Mouse (Mus musculus) adrenal gland, postnatal 4 days (tissue): ENCODE results near the gene Lamb2. TPM values are rescaled to one million over a fixed set of nuclear protein-coding genes. Genes with fewer than 3 reads are reported as not detected.

Experiments
- DNase-seq, 2 experiments: peaks; one replicate each; pipeline ENCODE4 v3.0.0; 2021 to 2022; ENCODE audit warnings: low spot score in 2 of 2, mixed read lengths in 2 of 2
- long read RNA-seq, 2 experiments: library from polyadenylated mRNA; stranded (forward); transcript quantifications; one replicate each; pipeline ENCODE4 v2.0.0; 2021
- total RNA-seq, 2 experiments: library from RNA; stranded (reverse); gene quantifications; 2 replicates each; pipeline ENCODE4 v1.2.3; 2021

Lamb2 gene
- total RNA-seq = 100 to 1,000 TPM; 136 to 153 TPM
- long read RNA-seq, experiment 1, full-length matches to known transcripts = 19 of 56 reads
- long read RNA-seq, experiment 1, partial matches to known transcripts = 25 of 56 reads
- long read RNA-seq, experiment 1, other reads (novel, unspliced or antisense) = 12 of 56 reads
- long read RNA-seq, experiment 2, full-length matches to known transcripts = 42 of 130 reads
- long read RNA-seq, experiment 2, partial matches to known transcripts = 72 of 130 reads
- long read RNA-seq, experiment 2, other reads (novel, unspliced or antisense) = 16 of 130 reads

DNA sequence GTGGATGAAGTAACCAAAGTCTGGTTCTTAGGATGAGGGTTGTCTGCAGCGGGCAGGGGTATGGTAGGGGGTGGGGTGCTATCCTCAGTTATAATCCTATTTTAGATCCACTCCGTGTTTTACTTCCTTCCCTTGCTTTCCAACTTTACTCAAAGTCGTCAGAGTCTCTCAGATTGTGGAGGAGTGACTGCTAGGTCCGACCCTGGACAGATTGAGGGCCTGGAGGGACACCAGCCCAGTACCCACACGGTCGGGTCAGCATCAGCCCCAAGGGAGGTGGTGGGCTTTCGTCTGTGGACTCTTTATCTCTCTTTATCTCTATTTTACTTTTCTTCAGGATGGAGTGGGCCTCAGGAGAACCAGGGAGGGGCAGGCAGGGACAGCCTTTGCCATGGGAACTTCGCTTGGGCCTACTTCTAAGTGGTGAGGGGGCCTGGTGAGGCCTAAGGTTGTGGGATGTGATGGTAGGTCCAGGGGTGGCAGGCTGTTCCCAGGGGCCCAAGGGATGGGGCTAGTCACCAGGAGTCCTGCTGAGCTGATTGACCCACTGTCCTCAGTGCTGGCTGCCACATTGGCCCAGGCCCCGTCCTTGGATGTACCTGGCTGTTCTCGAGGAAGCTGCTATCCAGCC, at the start of gene Lamb2:
Gene Lamb2, plus strand, starts transcription at position 16 of the 631 bp plus-strand sequence.
- no peak for DNase-seq

DNA sequence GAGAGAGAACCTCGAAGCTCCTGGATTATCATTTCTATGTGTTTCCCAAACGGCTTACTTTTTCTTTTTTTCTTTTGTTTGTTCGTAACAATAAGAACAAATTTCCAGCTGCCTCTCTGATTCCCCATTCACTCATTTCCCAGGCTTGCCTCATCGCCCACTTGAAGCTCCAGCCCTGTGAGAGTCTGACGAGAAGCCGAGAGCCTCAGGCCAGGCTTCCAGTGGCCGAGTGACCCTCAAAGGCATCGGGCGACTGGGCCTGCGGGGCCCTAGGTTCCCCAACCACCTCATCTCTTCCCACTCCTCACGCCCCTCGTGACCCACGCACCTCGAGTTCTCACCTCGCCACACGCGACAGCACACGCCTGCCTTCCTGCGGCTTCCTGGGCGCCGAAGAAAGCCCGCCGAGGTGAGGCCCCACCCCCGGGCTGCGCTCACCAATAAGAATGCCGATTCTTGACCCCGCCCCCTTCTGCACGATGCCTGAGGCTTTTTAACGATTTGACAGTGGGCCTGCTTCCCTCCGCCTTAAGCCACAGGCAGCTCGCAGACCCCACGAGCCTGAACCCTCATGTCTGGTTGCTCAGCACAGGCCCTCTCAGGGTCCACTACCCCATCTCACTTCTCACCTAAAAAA, 48.0 kb upstream of the Lamb2 start:
- no peak for DNase-seq

DNA sequence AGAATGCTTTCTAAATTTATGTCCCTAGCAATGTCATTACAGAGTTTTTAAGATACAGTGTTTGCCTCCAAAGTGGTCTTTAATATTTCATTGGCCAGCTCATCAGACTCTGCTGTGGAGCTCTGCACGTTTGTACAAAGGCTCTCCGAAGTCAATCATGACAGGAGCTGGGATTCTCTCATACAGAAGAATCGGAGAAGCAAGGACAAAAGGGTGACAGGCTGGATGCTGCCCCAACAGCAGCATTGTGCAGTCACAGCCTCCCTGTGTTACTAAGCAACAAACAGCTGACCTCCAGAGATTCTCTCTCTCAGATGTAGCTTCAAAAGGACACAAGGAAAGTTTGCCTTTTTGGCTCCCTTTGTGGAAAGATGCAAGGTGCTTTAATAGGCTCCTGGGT, 43.4 kb upstream of the Lamb2 start, which contains the start of gene BC048562:
Gene BC048562, plus strand, starts transcription at position 301 of the 400 bp plus-strand sequence.
- no peak for DNase-seq

DNA sequence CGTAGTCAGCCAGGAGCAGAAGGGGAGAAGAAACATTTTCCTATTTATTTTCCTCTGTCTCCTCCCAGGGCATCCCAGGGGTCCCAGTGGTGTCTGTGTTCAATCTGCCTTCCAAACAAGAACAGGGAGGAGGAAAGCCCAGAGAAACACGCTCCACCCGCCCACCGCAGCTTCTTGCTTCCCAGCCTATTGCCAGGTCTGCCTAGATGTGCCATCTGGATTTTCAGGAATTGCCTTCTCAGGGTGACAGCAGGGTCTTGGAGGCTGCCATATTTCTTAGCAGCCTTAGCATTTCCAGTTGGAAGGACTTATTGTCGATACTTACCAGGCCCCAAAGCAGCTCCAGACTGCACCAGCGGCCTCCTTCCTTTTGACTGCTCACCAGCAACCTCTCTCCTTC, 40.4 kb upstream of the Lamb2 start:
- no peak for DNase-seq

DNA sequence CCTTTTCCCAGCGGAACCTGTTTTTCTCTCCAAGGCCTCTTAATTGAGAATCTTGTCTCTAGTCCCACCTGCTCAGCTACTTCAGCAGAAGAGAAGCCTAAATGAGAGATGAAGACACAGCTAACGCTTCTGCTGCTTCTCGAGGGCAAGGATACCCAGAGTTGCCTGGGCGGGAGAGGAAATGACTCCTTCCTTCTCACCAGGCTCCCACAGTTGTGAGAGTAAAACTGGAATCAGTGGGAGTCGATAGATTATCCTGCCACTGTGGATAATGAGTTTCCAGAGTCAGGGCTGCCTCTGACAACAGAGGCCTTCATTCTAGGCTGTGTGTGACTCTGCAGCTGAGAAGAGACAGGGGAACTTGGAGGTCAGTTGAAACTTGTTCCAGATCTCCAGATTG, 39.1 kb upstream of the Lamb2 start:
- DNase-seq = no peak

DNA sequence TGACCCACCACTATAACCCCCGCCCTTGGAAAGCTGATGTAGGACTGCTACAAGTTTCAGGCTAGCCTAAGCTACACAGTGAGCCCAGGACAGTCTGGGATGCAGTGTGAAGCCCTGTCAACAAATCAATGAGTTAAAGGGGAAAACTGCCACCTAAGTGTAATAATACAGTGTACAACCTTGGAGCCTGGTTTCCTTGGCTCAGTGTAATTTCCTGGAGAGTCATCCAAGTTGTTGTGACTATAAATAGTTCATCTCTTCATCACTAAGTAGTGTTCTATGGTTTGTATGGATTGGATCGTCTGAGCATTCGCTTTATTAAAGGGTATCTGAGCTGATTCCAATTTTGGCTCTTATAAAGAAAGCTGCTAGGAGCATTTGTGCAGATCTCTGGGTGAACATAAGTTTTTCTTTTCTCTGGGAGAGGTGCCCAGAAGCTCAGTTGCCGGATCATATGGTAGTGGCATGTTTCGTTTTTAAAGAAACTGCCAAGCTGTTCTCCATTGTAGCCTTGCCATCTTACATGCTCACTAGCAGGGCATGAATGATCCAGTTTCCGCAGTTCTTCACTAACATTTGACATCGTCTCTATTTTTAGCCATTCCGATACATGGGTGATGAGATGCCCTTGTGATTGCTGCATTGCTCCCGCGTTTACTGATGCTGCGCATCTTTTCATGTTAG, 38.2 kb upstream of the Lamb2 start:
- no peak for DNase-seq

DNA sequence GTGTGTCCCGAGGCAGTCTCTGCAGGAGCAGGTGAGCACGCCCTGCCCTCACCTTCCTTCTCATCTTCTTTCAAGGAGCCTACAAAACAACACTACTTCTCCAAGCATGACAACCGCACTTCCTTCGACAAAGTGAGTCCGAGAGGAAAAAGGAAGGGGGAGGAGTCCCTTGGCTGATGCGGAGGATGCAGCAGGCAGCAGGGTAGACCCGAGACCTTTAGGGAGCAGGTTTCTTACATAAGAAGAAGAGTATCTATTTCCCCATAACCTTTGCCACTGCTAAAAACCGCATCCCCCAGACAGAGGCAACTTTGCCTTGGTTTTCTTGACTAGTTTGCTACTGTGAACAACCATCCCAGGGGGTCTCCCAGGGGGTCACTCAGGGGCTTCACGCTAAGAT, 34.4 kb upstream of the Lamb2 start:
- no peak for DNase-seq

DNA sequence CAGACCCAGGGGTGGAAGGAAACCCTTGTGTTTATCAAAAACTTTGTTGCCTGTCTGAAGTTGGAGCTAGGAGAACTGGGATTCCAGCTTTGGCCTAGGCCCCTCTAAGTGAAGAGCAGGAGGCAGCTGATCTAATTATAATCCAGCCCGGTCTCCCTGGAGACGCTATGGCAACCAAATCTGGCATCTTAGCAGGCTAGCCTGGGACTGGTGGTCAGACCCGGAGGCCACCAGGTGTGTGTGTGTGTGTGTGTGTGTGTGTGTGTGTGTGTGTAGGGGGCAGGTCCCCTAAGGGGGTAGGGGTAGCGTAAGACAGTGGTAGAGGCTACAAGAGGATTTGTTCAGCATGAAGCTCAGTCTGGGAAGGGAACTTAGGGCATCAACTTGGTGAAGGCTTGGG, 29.7 kb upstream of the Lamb2 start:
- DNase-seq = no peak

DNA sequence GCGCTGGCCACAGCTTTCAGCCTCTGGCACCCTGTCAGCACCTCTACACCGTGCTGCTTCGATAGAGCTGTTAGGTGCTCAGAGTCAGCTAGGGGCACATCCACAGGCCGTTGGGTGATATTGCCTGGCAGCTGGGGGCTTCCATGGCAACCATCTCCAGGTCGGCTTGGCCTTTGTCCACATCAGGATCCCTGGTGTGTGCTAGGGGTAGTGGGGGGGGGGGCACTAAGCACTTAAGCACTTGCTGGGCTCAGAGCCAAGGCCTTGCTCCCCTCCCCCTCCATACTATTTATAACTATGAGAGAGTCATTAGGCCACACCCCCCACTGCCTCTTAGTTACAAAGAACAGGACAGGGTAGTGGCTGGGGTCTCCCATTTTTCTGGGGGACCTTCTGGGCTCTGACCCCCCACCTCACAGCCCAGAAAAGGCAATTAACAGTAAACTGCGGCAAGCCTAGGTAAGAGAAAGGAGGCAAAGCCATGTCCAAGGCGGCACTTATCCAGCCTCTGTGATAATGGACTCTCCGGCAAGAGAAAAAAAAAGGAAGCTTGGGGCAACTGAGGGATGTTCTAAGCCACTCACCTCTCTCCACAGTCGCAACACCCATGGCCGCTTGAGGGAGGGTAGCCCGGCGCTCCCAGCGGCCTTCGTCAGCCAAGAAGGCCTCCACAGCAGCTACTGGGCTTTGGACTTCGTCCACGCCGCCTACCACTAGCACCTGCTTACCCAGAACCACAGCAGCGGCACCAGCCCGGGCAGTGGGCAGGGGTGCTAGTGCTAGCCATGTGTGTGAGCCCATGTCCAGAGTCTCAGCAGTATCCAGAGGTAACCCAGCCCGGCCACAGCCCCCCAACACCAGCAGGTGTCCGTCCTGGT, 29.0 kb upstream of the Lamb2 start:
- no peak for DNase-seq

DNA sequence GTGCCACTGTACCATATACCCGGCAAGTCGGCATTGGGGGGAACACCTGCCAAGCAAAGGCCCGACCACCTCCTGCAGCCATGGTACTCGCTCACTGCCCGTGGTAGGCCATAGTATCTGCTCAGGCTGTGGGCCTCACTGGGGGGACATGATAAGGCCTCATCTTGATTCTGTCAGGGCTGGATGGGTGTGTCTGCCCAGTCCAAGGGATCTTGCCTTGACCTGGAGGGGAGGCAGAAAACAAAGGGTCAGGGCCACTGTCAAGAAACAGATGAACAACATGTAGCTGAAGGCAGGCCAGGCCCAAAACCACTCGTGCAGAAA, 28.4 kb upstream of the Lamb2 start:
- DNase-seq = no peak

DNA sequence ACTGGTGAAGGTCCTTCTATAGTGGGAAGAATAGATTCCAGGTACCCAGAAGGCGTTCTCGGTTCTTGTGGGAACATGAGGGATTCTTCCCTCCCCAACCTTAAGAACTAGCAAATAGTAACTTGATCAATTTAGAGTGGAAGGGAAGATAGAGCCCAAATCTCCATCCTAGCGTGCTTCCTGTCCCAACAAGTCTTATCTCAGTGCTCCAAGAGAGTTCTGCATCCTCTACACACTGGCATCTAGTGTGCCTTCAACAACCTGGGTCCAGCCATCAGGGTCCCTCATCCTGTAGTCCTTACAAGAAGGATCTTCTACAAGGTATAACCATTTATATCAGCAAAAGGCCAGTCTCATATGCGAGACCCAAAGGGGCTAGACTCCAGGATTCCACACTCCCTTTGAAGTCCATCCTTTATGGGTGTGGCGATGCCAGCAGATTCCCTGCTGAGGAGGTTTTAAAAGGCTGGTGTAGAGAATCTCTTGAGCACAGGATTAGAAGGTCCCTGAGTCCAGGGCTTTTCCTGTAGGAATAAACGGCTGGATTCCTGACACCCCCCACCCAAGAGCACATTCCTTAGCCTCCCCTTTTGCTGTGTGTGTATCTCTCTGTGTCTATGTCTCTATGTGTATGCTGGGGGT, 27.9 kb upstream of the Lamb2 start:
- DNase-seq = no peak

DNA sequence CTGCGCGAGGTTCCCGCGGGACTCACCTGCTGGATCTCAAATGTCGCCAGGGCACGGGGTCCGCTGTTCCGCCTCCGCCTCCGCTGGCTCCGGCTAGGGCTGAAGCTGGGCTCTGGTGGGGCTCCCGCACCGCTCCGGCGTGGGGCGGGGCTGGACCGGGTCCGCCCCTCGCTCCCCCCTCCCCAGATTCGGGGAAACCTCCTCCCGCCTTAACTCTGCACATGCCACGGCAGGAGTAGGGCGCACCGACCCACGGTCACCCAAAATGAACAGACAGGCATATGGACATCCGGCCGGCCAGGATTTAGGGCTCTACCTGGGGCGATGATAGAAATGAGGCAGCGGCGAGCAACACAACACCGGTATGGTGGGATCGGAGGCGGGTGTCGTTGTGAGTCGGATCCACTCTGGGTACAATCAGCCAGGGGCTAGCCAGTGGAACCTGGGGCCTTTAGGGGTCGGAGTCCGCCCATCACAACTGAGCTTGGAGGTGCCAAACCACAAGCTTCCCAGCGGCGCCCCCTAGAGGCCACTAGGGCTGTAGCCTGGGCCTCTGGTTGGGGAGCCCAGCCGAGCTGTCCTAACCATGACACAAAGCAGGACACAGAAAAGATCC, 27.1 kb upstream of the Lamb2 start:
- DNase-seq = peak; percentile 79 to 87

DNA sequence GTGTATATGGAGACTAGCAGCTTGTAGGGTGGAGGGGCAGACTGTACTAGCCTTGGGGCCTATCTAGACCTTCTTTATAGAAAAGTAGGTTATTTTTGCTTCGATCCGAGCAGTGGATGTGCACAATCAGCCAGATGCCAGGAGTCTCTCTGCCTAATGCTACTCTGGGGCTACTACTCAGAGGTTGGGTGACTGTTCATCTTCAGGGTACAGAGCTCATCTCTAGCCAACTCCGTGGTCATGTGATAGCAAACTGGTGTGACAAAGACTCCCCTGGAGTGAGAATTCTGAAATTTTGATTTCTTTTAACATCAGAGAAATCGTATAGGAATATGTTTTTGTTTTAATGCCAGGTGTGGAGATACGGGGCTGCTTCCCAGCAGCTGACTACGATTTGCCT, 26.6 kb upstream of the Lamb2 start:
- no peak for DNase-seq

DNA sequence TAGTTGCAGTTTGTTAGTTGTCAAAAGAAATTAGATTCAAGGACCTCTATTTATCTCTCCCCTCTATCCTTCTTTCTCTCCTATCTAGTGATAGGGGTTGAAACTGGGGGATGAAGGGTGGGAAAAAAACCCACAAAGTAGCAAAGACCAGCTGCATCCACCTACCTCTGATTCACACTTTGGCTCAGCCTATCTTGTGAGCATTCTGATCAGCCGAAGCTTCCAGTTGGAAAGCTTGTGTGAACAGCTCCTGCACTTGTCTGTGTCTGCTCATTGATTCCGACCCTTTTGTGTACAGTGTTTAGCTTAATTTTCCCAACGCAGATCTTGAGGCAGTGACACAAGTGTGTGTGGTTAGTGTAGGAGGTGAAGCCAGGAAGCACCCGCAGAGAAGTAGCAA, 26.1 kb upstream of the Lamb2 start:
- no peak for DNase-seq

DNA sequence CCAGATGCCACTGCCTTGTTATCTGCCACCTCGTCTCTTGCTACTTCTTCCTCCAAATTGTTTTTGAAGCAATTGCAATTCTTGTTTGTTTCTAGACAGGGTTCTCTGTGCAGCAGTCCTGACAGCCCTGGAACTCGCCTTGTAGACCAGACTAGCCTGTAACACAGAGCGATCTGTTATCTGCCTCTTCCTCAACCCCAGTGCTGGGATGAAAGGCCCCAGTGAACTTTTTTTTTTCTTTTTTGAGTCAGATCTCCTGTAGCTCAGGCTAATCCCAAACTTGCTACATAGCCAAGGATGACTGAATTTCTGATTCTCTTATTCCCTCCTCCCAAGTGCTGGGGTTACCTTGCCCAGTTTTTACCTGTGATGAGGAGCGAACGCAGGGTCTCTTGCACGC, 25.1 kb upstream of the Lamb2 start:
- DNase-seq = no peak

DNA sequence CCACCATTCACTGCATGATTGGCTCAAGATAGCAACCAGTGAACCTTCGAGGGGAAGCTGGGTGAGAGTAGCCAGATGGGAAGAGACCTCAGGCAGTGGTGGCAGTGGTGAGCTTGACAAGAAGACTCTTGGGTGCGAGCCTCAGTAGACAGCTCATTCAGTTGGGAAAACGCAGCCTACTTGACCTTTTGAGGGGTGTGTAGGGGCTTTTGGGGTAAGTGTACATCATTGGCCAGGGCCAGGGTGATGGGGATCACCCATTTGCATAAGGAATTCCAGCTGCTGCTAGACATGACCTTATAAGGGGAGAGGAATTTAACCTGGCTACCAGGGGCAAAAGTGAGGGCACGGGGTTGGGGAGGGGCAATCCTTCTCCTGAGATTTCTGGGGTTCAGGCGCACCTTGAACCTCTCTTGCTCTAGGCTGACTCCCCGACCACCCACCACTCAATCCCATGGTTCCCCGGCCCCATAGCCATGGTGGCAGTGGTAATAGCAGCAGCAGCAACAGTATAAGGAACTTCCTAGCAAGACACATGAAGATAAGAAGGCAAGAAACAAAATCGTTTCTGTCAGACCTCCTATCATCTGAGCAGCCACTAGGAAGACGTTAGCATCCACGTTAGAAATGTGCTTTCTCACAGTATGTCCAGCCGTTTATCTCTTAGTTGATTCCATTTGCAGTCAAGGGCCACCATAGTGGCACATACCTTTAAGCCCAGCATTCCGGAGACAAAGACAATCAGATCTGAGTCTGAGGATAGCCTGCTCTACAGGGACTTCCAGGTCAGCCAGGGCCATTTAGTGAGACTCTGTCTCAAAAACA, 23.6 kb upstream of the Lamb2 start:
- DNase-seq = no peak

DNA sequence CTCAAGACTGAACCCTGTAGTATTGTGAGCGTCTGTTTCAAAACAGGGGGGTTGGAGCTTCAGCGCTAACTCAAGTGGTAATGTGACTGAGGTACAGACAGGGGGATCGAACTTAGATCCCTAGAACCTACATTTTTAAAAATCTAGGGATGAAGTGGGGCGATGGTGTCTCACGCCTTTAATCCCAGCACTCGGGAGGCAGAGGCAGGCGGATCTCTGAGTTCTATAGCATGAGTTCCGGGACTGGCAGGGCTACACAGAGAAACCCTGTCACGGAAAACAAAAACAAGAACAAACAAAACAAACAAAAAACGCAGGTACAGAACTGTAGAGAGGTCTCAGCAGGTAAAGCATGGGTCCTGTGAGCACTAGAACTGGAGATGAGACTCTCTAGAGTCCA, 22.6 kb upstream of the Lamb2 start:
- no peak for DNase-seq

DNA sequence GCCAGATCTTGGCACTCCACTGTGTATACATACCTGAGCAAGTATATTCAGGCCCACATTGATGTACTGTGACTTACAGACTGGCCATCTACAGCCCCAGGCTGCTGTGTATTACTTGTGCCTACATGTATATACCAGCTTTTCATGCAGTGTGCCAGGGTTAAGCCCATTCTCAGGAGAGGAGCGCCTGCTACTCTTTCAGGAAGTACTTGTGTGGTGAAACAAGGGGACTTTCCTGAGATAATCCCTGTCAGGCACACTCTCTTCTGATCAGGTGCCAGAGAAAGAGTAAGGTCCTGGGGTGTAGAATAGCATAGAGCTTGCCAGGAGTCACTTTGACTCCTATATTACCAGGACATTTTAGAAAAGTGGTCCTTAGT, 19.6 kb upstream of the Lamb2 start:
- DNase-seq = no peak
